9 mouse cellular contexts compared by ENCODE assay signal in genomic region chr7:98308607-98309218, GRCm38 (mm10). TPM values are rescaled to one million over a fixed set of nuclear protein-coding genes. Genes with fewer than 3 reads are reported as not detected.
DNase-seq lines count a peak whose midpoint lies in the region; ATAC-seq and TF ChIP-seq lines count a peak whose summit lies in the region.
"Had no signal": no experiment of that assay in that cellular context is flagged by ENCODE, and none has a peak within 500 bp of the region (broad histone marks: within the 10 kb centered on the region; RNA-seq: fewer than 3 reads in every experiment).

No protein-coding gene starts in this region.

- no peak for TF ChIP-seq POLR2A in kidney, adult 2 months (IDR thresholded peaks at IDR 0.05; ENCODE audit: low read depth, low read length)
- no peak for TF ChIP-seq POLR2A in MEL (IDR thresholded peaks at IDR 0.05; ENCODE audit: control insufficient read depth in 1 of 2, insufficient read depth in 1 of 2, low read depth in 1 of 2, low read length in 2 of 2, poor library complexity in 1 of 2)

- no peaks in the 10 kb centered on the region for H3K9me3 ChIP-seq in MEL (replicated peaks; ENCODE audit: insufficient read depth, low read length)
- no peaks in the 10 kb centered on the region for H3K9me3 ChIP-seq in forebrain, embryonic 11.5 days (ENCODE audit: control insufficient read depth, low read length)
- H3K9me3 ChIP-seq in limb, embryonic 12.5 days: no peaks in the 10 kb centered on the region
- no peaks in the 10 kb centered on the region for H3K9me3 ChIP-seq in neural tube, embryonic 14.5 days (ENCODE audit: control insufficient read depth, low read length)

- peak in 1 of 2 experiments; percentile 30; a peak in 1 of 4 replicates for TF ChIP-seq EP300 in MEL (IDR thresholded peaks at IDR 0.05; ENCODE audit: low read depth in 1 of 2, low read length in 2 of 2)

- peak overlapping the region; percentile 67 for H3K4me3 ChIP-seq in kidney, adult 2 months (ENCODE audit: insufficient read depth, low read depth, low read length)
- H3K4me3 ChIP-seq in MEL (ENCODE audit: control insufficient read depth in 1 of 2, insufficient read depth in 1 of 2, low read depth in 2 of 2, low read length in 2 of 2): peak overlapping the region; percentile 96 to 100
- peak overlapping the region; percentile 82 for H3K4me3 ChIP-seq in forebrain, embryonic 11.5 days (ENCODE audit: low read depth, low read length)
- peak overlapping the region; percentile 80 for H3K4me3 ChIP-seq in limb, embryonic 12.5 days (replicated peaks)
- H3K4me3 ChIP-seq in neural tube, embryonic 14.5 days (ENCODE audit: low read depth, low read length): peak overlapping the region; percentile 83

- no peak for TF ChIP-seq RAD21 in MEL (IDR thresholded peaks at IDR 0.05; ENCODE audit: low read depth, low read length)

- H3K36me3 ChIP-seq in kidney, adult 2 months (ENCODE audit: control insufficient read depth, insufficient read depth, low read length): no peaks in the 10 kb centered on the region
- H3K36me3 ChIP-seq in MEL (ENCODE audit: control insufficient read depth in 1 of 2, insufficient read depth in 2 of 2, low read length in 2 of 2): peaks cover 1 to 24% of the 10 kb centered on the region in 2 experiments; a peak in 3 of 4 replicates
- no peaks in the 10 kb centered on the region for H3K36me3 ChIP-seq in forebrain, embryonic 11.5 days (ENCODE audit: control insufficient read depth, insufficient read depth, low read length)
- H3K36me3 ChIP-seq in limb, embryonic 12.5 days: no peaks in the 10 kb centered on the region
- no peaks in the 10 kb centered on the region for H3K36me3 ChIP-seq in neural tube, embryonic 14.5 days (ENCODE audit: control insufficient read depth, insufficient read depth, low read length)

- under 1% methylated on average over 33 of the region's 33 CpGs for WGBS in kidney, adult 2 months
- under 1% methylated on average over 30 of the region's 33 CpGs for WGBS in forebrain, embryonic 11.5 days
- WGBS in limb, embryonic 12.5 days: under 1% methylated on average over 31 of the region's 33 CpGs
- WGBS in neural tube, embryonic 14.5 days: 1% methylated on average over 33 of the region's 33 CpGs

- peaks cover 24% of the 10 kb centered on the region for H3K79me2 ChIP-seq in MEL (ENCODE audit: control insufficient read depth, insufficient read depth, low read length, poor library complexity)

- H3K27ac ChIP-seq in kidney, adult 2 months (ENCODE audit: insufficient read depth, low read depth, low read length): 0 out of 2 replicates have a peak overlapping the region, but pooled peaks have one; percentile 7
- H3K27ac ChIP-seq in MEL (ENCODE audit: control insufficient read depth, low read depth, low read length): peak overlapping the region; percentile 67
- no peak overlapping the region for H3K27ac ChIP-seq in forebrain, embryonic 11.5 days (ENCODE audit: low read depth, low read length)
- peak overlapping the region; percentile 70; the same call in 1 of the 2 replicates for H3K27ac ChIP-seq in limb, embryonic 12.5 days
- H3K27ac ChIP-seq in neural tube, embryonic 14.5 days (ENCODE audit: low read depth, low read length): peak overlapping the region; percentile 57

- H3K4me1 ChIP-seq in kidney, adult 2 months (ENCODE audit: control insufficient read depth, insufficient read depth, low read length): peaks cover 4% of the 10 kb centered on the region; the same call in 1 of the 2 replicates
- H3K4me1 ChIP-seq in MEL (ENCODE audit: control insufficient read depth in 1 of 2, insufficient read depth in 2 of 2, low read length in 2 of 2): peaks cover 6 to 20% of the 10 kb centered on the region in 2 experiments; a peak in 3 of 4 replicates
- peaks cover 2% of the 10 kb centered on the region; the same call in 1 of the 2 replicates for H3K4me1 ChIP-seq in forebrain, embryonic 11.5 days (replicated peaks; ENCODE audit: control insufficient read depth, insufficient read depth, low read length)
- peaks cover 4% of the 10 kb centered on the region for H3K4me1 ChIP-seq in limb, embryonic 12.5 days (replicated peaks)
- H3K4me1 ChIP-seq in neural tube, embryonic 14.5 days (ENCODE audit: control insufficient read depth, insufficient read depth, low read length): peaks cover 8% of the 10 kb centered on the region; the same call in 1 of the 2 replicates

- no peak for TF ChIP-seq CTCF in kidney, adult 2 months (conservative IDR thresholded peaks at IDR 0.05; ENCODE audit: insufficient read depth, insufficient read length, low read depth, low read length)
- TF ChIP-seq CTCF in MEL (IDR thresholded peaks at IDR 0.05 in 2 of 3, conservative IDR thresholded peaks at IDR 0.05 in 1 of 3; ENCODE audit: control insufficient read depth in 1 of 3, insufficient read depth in 1 of 3, low read depth in 2 of 3, low read length in 3 of 3, poor library complexity in 1 of 3, severe bottlenecking in 1 of 3): no peak

- H3K4me2 ChIP-seq in forebrain, embryonic 11.5 days (ENCODE audit: low read depth, low read length, severe bottlenecking): peak overlapping the region; percentile 91
- H3K4me2 ChIP-seq in limb, embryonic 12.5 days: peak overlapping the region; percentile 80
- H3K4me2 ChIP-seq in neural tube, embryonic 14.5 days (ENCODE audit: low read depth, low read length): peak overlapping the region; percentile 83

- peak; percentile 63 for ATAC-seq in forebrain, embryonic 11.5 days (replicated peaks; ENCODE audit: low FRiP score)
- peak; percentile 58 for ATAC-seq in limb, embryonic 12.5 days (ENCODE audit: insufficient number of reproducible peaks, insufficient read depth, low FRiP score, low TSS enrichment, low read depth)
- no peak; the same call in none of the 2 replicates for ATAC-seq in neural tube, embryonic 14.5 days (ENCODE audit: low read depth)
- ATAC-seq in CD4-positive, CD25-positive, alpha-beta regulatory T cell, adult 4 months: no peak

- peak; percentile 15 for DNase-seq in kidney, adult 2 months
- DNase-seq in kidney, postnatal 4 days: no peak
- DNase-seq in MEL (ENCODE audit: low read depth, low spot score): no peak
- no peak for DNase-seq in forebrain, embryonic 11.5 days (ENCODE audit: low spot score)
- no peak for DNase-seq in cerebellum, adult 9-11 months

- no peaks in the 10 kb centered on the region for H3K27me3 ChIP-seq in kidney, adult 2 months (replicated peaks; ENCODE audit: control insufficient read depth, insufficient read depth, low read length)
- H3K27me3 ChIP-seq in MEL (ENCODE audit: control insufficient read depth in 1 of 2, insufficient read depth in 2 of 2, low read length in 2 of 2): no peaks in the 10 kb centered on the region
- no peaks in the 10 kb centered on the region; the same call in 1 of the 2 replicates for H3K27me3 ChIP-seq in forebrain, embryonic 11.5 days (ENCODE audit: control insufficient read depth, insufficient read depth, low read length)
- H3K27me3 ChIP-seq in limb, embryonic 12.5 days: no peaks in the 10 kb centered on the region
- H3K27me3 ChIP-seq in neural tube, embryonic 14.5 days (ENCODE audit: control insufficient read depth, insufficient read depth, low read length): no peaks in the 10 kb centered on the region

- H3K9ac ChIP-seq in MEL (ENCODE audit: control insufficient read depth, low read depth, low read length, poor library complexity, severe bottlenecking): peak overlapping the region; percentile 94
- H3K9ac ChIP-seq in forebrain, embryonic 11.5 days (ENCODE audit: low read length): peak overlapping the region; percentile 84
- peak overlapping the region; percentile 87 for H3K9ac ChIP-seq in limb, embryonic 12.5 days (replicated peaks)
- H3K9ac ChIP-seq in neural tube, embryonic 14.5 days (replicated peaks; ENCODE audit: low read depth, low read length): peak overlapping the region; percentile 76

TF ChIP-seq in MEL, 35 proteins besides CTCF, POLR2A, EP300 and RAD21:
- 0 out of 2 replicates have a peak, but pooled peaks have one; percentile 14 for TF ChIP-seq TBP (IDR thresholded peaks at IDR 0.05; ENCODE audit: low read depth, low read length)
- TF ChIP-seq CHD1 (IDR thresholded peaks at IDR 0.05; ENCODE audit: low read depth, low read length): peak; percentile 39; the same call in 1 of the 2 replicates
- 0 out of 2 replicates have a peak, but pooled peaks have one; percentile 19 for TF ChIP-seq ELF1 (IDR thresholded peaks at IDR 0.05; ENCODE audit: low read depth, low read length)
- TF ChIP-seq E2F4 (IDR thresholded peaks at IDR 0.05; ENCODE audit: borderline replicate concordance, low read depth, low read length): no peak

RNA-seq across cellular contexts. Expression of gene Acer3, which starts 12.3 kb away (rescaled TPM):
- polyA plus RNA-seq in kidney, adult 2 months (2012; rRNA removed): 8.1 and 11.9 TPM in 2 replicates
- 41.7 and 44.3 TPM in 2 replicates for total RNA-seq in MEL (2012; rRNA removed)
- polyA plus RNA-seq in MEL (2012; ENCODE audit: insufficient read depth in 1 of 2, insufficient read length in 2 of 2, low read depth in 1 of 2, low replicate concordance in 2 of 2, missing spikeins in 1 of 2): 10 to 100 TPM in 1 of 2 experiments, not detected in 1; 17.2 TPM
- polyA plus RNA-seq in forebrain, embryonic 11.5 days (2014; fragmentation: Nextera tagmentation; extraction: Ambion mirVana): 16.3 and 16.5 TPM in 2 replicates
- 25.4 and 27.5 TPM in 2 replicates for polyA plus RNA-seq in limb, embryonic 12.5 days (2016; fragmentation: Nextera tagmentation; extraction: Ambion mirVana)
- polyA plus RNA-seq in neural tube, embryonic 14.5 days (2014; fragmentation: Nextera tagmentation; extraction: Ambion mirVana): 23.7 and 28.3 TPM in 2 replicates
- polyA plus RNA-seq in CD4-positive, CD25-positive, alpha-beta regulatory T cell, adult 4 months (2017; shearing (Covaris generic)): 10 to 100 TPM in 1 of 2 experiments, 1 to 10 TPM in 1; 9.3 to 17.1 TPM

RNA-seq across cellular contexts. Expression of gene Tsku, which starts 52.4 kb away (rescaled TPM):
- polyA plus RNA-seq in kidney, adult 2 months (2012; rRNA removed): 9.5 and 13.1 TPM in 2 replicates
- 0.12 and 0.16 TPM in 2 replicates for total RNA-seq in MEL (2012; rRNA removed)
- under 1 TPM in 1 of 2 experiments, not detected in 1; 0.99 TPM for polyA plus RNA-seq in MEL (2012; ENCODE audit: insufficient read depth in 1 of 2, insufficient read length in 2 of 2, low read depth in 1 of 2, low replicate concordance in 2 of 2, missing spikeins in 1 of 2)
- polyA plus RNA-seq in forebrain, embryonic 11.5 days (2014; fragmentation: Nextera tagmentation; extraction: Ambion mirVana): 9.0 and 9.4 TPM in 2 replicates
- polyA plus RNA-seq in limb, embryonic 12.5 days (2016; fragmentation: Nextera tagmentation; extraction: Ambion mirVana): 15.4 and 16.7 TPM in 2 replicates
- 8.7 and 9.4 TPM in 2 replicates for polyA plus RNA-seq in neural tube, embryonic 14.5 days (2014; fragmentation: Nextera tagmentation; extraction: Ambion mirVana)
- polyA plus RNA-seq in CD4-positive, CD25-positive, alpha-beta regulatory T cell, adult 4 months (2017; shearing (Covaris generic)): not detected
- total RNA-seq: neutrophil, adult 5-6 weeks had no signal

Comparison
In these comparisons a context has a peak if more than half of its experiments do, and no peak if none do; other contexts are left out.
1. ATAC-seq: peak in forebrain, embryonic 11.5 days (single experiment) and limb, embryonic 12.5 days (single experiment); none in neural tube, embryonic 14.5 days (single experiment) and CD4-positive, CD25-positive, alpha-beta regulatory T cell, adult 4 months (single experiment).
2. Peak in every context shown above with its lines, with median percentiles within 50 percentile points of each other: H3K4me3 ChIP-seq, H3K9ac ChIP-seq and H3K4me2 ChIP-seq.